Mouse (Mus musculus): ENCODE results near the gene H2al1m. TPM values are rescaled to one million over a fixed set of nuclear protein-coding genes. Genes with fewer than 3 reads are reported as not detected.
A peak's percentile ranks its signal among the peaks of the same experiment; 100 is the strongest.
"Not testable (repeated sequence)": the region's sequence is repeated elsewhere in the genome, so short reads cannot be mapped to it uniquely, and the experiment has no call there.

The H2al1m gene
- not detected for total RNA-seq (2021)
- long read RNA-seq, experiment 1: 0 reads
- long read RNA-seq, experiment 2: 0 reads

DNA sequence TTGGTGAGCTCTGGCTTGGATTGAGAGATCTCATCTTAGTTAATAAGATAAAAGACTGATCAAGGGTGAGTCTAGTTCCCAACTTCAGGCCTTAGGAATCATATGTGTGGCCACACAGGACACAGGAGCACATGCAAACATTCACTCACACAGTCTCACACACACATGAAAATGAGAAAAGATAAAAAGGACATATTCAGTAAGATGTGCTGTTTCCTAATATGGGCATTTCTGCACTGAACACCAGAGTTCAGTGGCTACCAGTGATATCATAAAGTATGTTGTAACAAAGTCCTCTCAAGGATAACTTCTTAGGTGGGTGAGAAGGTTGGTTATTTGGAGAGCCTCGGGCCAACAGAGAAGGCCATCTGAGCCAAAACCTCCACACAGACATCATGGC is at the start of gene H2al1m:
TSS of gene H2al1m (plus strand) at position 301 of the 400 bp plus-strand sequence.
- not testable (repeated sequence) for DNase-seq (ENCODE audit: low spot score in 2 of 2)

DNA sequence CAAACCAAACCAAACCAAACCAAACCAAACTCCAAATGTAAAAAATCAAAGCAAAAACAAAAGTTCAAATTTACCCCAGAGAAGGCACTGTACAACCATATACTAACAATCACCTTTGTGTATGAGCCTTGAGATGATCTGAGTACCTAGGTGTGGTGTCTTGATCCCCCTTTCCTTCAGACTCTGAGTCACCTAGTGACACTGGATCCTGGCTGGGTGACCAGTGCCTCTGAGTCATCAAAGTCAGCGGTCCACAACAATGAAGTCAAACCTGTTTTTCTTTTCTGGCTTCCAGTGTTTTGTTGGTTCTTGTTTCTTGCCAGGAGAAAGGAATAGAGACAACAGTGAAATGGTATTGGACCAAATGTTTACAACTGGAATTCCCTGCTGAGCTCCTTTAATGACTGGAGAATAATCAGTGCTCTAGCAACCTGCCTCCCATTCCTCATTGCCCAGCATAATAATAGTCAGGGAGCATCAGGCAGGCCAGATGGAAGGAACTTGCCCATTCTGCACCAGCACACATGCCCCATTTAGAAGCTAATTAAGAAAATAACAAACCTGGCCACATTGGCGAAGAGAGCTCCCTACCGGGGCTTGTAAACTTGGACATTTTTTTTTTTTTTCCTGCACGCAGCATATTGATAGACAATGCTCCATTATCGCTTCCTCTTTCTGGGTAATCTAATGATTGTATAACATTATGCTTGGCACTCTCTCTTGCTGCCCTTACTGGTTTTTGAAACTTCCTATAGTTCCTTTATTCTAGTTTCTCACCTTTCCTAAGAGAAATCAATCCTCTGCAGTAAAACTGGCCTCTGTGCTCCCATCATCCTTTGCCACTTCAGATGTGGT is 42.6 kb upstream of the H2al1m start:
- DNase-seq (ENCODE audit: low spot score in 2 of 2): no peak

DNA sequence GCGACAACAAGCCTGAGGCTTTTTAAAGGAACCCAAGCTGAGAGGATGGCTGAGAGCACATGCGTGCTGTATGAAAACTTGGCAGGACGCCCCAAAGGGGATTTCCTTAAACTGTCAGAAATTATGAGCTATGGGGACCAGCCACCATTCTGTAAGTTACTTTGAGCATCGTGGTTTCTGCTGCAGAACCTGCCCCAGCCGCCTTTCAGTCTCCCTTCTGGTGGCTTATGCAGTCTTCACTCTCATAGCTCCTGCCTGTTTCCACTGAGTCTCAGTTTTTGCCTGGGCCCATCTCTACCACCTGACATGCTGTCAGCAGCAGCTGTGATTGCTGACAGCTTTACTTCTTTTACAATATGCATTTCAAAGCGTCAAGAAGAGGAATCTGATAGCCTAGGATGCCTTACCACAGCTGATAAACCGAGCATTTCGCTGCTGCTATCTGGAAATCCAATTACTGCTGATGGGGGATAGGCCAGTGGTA is 40.1 kb upstream of the H2al1m start:
- no peak for DNase-seq (ENCODE audit: low spot score in 2 of 2)

DNA sequence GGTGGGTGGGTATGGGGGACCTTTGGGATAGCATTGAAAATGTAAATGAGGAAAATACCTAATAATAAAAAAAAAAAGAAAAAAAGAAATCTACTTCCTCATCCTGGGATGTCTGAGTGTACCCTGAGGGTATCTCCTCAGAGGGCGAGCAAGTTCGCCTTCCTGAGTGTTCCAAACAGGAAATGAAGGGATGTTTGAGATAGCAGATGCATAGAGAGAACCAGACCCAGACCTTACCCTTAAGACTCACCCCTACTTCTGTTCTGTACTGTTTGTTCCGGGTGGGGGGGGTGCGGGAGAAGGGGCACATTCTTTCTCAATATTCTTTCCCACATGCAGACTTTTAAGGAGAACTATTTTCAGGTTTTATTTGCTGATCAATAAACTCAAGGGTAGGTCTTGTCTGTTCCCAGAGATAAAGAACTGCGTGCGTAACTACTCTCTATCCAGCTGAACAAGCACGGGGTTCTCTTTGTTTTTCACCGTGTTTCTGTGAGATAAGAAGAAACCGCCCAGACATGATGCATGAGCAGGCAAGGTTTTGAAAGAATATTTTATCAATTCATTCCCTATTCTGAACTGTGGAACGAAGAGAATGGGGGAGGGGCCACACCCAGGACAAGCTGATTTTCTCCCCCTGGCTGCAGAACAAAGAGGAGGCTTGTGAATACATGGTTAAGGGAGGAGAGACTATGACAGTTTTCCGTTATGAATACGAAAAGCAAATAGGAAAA is 38.8 kb upstream of the H2al1m start:
- DNase-seq (ENCODE audit: low spot score in 2 of 2): no peak

DNA sequence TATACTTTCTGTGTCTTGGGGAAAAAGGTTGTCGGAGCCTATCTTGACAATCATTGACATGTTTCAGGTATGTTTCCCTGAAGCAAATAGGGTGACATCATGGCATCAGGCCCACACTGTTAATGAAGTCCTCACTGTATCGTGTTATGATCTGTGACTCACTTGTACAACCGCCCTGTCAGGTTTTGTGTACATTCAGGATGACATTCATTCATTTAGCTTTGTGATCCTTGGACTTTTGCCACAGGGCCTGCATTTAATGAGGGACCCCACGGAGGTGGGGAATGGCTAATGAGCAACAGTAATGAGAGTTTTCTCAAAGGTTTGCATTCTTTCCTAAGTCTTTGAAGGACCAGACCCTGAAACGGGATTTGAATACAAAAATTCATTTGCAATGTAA is 34.7 kb upstream of the H2al1m start:
- no peak for DNase-seq (ENCODE audit: low spot score in 2 of 2)

DNA sequence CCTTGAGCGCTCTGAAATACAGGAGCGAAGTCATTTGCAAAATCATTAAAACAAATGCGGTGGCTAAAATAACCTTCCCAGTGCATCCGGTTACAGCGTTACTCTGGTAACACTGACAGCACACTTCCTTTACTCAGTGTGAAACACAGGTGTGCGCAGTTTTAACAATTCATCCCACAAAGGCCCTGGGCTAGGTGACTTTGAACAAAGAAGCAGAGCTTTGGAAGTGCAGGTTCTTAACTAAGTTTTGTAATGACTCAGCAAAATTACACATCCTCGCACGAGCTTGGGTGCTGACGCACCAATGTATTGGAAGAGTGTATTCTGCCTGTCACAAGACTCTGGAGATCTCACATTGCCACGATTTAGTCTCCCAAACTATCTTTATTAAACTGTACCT is 29.6 kb upstream of the H2al1m start:
- no peak for DNase-seq (ENCODE audit: low spot score in 2 of 2)

DNA sequence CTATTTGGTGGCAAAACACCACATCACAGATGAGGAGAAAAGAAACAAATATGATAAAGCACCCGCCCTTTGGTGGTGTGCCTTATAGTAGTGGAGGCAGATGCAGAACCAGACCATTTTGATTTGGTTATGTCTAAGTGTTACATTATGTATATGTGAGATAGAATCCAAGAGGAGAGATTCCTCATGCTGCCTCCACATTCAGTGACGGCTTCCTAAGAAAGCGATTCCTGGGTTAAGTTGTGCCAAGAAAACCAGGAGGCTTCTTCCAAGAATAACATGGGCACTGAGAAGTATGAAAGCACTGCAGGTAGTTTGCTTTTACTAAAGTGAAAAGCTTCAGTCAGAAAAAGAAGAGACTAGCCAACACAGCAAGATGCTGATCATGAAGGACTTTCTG is 28.7 kb upstream of the H2al1m start:
- DNase-seq (ENCODE audit: low spot score in 2 of 2): no peak

DNA sequence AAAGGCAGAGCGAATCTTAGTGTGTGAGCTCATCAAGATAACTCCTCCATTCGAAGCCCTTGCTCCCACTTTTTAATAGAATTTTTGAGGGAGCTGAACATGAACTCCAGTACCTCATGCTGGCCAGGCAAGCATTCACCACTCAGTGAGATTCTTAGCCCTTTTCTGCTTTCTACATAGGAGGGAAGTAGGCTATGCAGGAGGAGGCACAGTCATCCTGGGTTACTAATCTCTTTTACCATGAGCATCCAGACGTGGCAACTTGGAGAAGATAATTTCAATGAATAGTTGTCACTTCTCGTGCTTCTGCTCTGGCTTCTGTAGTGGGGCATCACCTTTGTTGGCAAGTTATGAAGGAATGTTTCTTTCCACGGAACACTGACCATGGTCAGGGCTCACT is 26.8 kb upstream of the H2al1m start, which contains the start of gene Gm14862:
TSS of gene Gm14862 (minus strand) at position 134 of the 400 bp plus-strand sequence.
- no peak for DNase-seq (ENCODE audit: low spot score in 2 of 2)

DNA sequence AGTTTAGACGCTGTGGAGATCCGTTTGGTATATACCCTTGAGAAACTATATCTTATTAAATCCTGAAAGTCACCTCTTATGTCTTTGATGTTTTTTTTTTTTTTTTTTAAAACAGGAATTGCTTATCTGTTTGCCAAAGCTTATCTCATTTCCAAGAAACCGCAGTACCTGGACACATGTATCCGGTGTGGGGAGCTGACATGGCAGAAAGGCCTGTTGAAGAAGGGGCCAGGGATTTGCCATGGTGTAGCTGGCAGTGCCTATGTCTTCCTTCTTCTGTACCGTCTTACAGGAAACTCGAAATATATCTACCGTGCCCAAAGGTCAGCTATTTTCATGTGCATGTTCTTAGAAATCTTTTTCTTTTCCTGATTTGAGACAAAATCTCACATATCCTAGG is 25.7 kb upstream of the H2al1m start:
- no peak for DNase-seq (ENCODE audit: low spot score in 2 of 2)

DNA sequence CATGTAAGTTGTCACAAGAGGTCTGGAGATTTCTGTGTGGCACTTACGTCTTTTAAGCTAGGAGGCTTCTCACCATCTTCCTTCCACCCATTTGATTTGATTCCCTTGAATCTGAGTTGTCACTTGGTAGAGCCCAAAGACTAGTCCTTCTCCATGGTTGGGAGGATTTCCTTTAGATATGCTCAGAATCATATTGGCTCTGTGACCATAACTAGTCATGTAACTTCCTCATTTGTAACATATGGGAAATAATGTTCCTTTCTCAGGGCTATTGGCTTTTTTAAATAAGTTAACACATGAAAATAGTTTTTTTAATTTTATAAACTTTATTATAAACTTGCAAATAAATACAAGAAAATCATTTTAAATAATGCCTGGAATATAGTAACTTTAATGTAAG is 24.3 kb upstream of the H2al1m start:
- no peak for DNase-seq (ENCODE audit: low spot score in 2 of 2)

DNA sequence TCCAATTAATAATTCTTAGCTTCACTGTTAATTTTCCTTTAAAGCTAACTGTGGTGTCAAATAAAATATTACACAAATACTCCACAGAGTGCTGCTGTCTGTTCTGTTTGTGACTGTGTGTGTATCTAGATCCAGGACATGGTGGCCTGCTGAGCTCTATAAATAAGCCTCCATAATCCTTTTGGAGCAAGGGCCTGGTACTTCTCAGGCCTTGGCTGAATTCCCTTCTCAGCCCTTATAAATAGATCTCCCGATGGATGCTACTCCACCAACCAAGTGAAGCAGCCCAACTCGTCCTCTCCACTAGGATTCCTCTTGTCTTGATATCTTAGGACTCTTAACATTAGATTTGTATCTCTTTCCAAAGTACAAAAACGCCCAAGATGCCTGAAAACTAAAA is 12.5 kb upstream of the H2al1m start:
- DNase-seq (ENCODE audit: low spot score in 2 of 2): no peak

DNA sequence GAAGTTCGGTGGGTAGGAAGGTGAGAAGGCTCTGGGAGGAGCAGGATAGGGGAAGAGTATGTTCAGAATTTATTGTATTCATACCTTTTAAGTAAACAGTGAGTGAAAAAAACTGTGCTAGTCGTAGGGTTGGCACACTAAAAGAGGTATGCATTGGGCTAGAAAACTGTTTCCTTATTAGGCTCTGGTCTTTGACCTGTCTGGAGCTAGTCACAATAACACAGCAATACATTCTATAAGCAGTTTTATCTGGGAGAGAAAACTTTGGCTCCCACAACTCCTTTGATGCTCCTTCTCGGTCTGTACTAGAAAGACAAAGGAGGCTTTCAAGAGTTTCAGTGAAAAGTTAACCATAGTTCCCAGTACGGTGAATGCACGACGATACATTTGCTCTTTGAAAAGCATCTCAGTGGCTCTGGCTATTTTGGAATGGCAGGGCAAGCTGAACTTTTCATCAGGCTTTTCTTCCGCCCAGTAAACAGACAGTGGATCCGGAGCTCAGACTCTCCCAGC is 11.6 kb upstream of the H2al1m start:
- DNase-seq (ENCODE audit: low spot score in 2 of 2): no peak

DNA sequence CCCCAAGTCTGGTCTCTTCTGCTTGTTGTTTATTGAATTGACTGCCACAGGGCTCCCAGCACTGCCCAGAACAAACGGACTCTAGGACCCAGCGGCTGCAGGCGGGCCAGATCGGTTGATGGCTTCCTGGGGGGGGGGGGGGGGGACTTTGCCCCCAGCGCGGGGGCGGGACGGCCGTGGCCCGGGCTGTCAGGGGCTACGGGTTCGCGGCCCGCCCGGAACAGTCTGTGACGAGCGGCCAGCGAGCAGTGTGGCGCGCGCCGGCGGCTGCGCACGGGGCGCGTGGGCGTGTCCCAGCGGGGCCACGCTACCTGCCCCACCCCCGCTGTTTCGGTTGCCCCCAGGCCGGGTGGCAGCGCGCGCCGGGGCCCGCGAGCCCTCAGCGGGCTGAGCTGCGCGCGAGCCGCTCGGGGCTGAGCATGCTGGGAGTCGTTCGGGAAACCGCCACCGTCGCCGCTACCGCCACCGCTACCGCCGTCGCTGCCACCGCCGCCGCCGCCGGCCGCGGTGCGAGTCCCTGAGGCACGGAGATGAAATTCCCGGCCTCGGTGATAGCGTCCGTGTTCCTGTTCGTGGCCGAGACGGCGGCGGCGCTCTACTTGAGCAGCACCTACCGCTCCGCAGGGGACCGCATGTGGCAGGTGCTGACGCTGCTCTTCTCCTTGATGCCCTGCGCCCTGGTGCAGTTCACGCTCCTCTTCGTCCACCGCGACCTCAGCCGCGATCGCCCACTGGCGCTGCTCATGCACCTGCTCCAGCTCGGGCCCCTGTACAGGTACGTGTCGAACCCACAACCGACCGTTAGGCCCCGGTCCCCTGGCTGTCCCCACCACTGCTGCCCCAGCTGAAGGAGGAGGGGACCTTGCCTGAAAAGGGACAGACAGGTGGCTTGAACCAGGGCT is 10.9 kb upstream of the H2al1m start, which contains the start of gene Xk:
TSS of gene Xk (plus strand) at position 297 of the 902 bp plus-strand sequence.
- DNase-seq (ENCODE audit: low spot score in 2 of 2): peak; percentile 31 to 37

DNA sequence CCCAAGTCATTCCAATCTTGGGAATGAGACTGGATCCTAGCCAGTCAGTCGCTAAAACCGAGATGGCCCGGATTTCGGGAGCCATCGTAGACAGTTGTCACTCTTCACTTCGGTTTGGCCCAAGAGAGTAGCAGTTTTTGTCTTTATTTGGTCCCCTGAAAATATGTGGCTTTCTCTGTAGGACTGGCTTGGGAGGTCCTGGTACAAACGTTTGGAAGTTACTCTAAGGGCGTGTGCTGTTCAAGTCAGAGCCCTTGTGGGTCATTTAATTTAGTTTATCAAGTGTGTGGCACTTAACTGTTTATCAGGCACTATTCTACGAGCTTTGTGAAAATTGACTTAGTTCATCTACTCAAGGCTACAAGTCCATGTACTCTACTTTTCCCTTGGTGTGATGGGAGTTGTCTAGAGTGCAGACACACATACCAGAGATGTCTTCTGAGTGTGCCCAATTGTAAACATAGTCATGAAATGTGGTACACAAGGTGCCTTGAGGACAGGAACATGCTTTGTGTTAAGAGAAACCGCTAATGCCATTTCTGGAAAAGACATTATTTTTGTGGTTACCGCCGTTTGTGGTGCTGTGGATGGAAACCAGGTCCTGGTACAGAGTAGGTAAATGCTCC is 10.1 kb upstream of the H2al1m start:
- no peak for DNase-seq (ENCODE audit: low spot score in 2 of 2)

DNA sequence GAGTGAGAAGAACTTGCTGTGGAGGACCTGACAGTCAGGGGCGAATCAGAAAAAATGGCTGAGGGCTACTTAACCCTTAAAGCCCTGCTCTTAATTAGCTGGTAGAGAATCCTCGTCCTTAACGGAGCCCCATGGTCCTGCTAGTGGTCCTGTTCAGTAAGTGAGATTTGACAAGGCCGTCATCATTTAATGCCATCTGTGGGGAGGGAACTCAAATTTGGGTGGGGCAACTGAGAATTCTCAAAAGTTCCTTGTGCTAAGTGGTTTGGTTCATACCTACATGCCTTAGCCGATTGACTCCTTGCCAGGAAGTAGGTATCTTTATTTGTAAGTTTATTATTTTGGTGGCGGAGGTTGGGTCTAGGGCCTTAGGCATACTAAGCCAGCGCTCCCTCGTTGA is 9.2 kb upstream of the H2al1m start:
- no peak for DNase-seq (ENCODE audit: low spot score in 2 of 2)

DNA sequence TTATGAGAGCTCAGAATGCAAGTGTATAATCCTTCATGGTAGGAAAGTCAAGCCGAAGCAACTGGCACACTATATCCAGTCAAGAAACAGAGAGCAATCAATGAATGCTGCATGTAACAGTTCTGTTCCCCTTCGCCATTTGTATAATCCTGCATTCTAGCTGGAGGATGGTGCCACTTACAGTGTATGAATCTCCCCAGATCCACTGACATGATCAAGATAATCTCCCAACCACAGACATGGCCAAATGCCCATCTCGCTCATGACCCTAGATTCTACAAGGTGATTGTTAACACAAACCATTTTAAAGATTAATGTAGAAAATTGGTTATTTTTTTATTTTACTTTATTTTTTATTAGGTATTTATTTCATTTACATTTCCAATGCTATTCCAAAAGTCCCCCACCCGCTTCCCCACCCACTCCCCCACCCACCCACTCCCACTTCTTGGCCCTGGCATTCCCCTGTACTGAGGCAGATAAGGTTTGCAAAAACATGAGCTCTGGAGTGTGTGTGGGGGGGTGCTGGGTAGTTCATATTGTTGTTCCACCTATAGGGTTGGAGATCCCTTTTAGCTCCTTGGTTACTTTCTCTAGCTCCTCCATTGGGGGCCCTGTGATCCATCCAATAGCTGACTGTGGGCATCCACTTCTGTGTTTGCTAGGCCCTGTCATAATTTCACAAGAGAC is 9.7 kb downstream of the H2al1m start:
- DNase-seq (ENCODE audit: low spot score in 2 of 2): not testable (repeated sequence)

DNA sequence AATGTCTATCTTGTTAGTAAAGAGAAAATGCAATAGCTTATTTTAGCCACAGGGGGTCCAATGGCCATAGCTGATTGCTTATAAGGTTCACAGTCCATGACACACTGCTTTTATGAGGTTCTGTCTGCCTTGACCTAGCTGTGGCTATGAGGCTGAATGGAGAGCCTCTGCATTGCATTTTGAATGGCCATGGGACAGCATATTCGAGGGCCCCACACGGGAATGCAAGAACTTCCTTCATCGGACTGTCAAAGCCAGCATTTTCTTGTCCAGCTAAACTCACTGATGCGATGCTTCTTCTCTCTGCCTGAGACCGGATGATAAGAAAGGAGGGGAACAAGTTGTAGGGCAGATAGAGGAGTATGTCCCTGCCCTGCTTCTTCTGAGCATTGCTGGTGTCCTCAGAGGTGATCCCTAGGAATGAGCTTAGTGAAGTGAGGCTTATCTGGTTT is 14.9 kb downstream of the H2al1m start:
- DNase-seq (ENCODE audit: low spot score in 2 of 2): no peak

DNA sequence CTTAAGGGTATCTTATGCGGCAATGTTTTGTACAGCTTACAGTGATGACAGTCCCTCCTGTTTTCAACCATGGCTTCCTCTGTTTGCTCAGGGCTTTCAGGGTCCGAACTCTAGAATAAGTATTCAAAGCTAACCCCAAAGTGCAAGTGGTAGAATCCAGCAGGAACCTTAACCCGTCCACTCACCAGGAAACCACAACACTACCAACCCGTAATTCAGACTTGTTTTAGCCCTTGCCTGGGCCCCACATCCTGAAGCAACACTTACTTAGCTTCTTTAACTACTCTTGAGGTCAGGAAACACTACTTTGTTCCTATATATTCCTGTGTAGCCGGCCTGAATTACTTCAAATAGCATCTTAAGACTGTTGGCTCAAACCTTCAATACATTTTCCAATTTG is 19.2 kb downstream of the H2al1m start:
- no peak for DNase-seq (ENCODE audit: low spot score in 2 of 2)

DNA sequence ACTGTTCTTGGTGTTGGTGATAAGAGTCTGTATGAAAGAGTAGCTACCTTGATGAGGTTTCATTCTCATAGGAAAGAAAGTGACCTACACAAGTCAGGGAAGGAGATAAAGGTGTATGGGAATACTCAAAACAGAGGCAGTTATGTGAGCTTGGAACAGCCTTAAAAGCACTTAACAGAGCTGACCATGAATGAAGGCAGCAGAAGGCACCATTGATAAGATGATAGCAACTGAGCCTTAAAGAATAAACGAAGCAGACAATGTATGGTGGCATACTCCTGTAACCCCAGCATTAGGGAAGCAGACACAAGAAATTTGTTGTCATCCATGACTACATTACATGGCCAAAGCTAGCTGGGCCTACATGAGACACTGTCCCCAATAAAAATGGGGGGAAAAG is 19.9 kb downstream of the H2al1m start:
- DNase-seq (ENCODE audit: low spot score in 2 of 2): no peak

DNA sequence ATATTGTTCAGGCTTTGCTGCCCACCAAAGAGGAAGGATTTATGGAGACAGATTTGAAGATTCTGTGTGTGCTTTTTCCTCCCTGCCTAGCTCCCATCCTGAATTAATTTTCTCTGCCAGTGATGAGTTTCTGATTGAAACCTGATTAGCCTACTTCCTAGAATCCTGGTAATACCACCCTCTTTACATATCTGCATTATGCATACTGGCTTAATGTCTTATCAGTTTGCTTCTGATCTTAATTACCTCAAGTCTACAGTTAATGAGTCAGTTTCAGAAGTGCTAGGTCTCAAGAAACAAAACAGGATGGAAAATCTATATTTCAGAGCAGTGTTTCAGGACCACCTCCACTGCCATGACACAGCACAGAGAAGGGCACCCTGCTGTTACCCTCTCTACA is 32.9 kb downstream of the H2al1m start:
- not testable (repeated sequence) for DNase-seq (ENCODE audit: low spot score in 2 of 2)

Data from left cerebral cortex, adult 18-20 months (tissue).